Mouse (Mus musculus) stomach, embryonic 14.5 days (tissue): Measurements from ENCODE around the gene 4933427D14Rik. TPM values are rescaled to one million over a fixed set of nuclear protein-coding genes. Genes with fewer than 3 reads are reported as not detected.
A peak's percentile ranks its signal among the peaks of the same experiment; 100 is the strongest.

Source experiments
- ATAC-seq: fragments of 200-750 bp; cut with Nextera tagmentation; 2 replicates; pipeline ENCODE4 v1.8.0; 2017; ENCODE audit warnings: low read depth, moderate TSS enrichment; ENCODE audit not compliant: insufficient number of reproducible peaks, insufficient read depth, low FRiP score
- H3K27ac ChIP-seq: fragments of 300-500 bp; sonication (generic); 2 replicates; pipeline ENCODE4 v1.5.1; 2014; ENCODE audit warnings: mild to moderate bottlenecking, low read length, moderate library complexity, mixed read lengths
- H3K27me3 ChIP-seq: fragments of 300-500 bp; sonication (generic); 2 replicates; pipeline ENCODE4 v1.6.1; 2014; ENCODE audit warnings: low read length, control low read depth, mixed read lengths; ENCODE audit not compliant: control insufficient read depth, insufficient read depth
- H3K36me3 ChIP-seq: fragments of 300-500 bp; sonication (generic); 2 replicates; pipeline ENCODE4 v1.6.1; 2014; ENCODE audit warnings: mild to moderate bottlenecking, control low read depth, low read length, moderate library complexity, mixed read lengths; ENCODE audit not compliant: control insufficient read depth, insufficient read depth
- H3K4me1 ChIP-seq: fragments of 300-500 bp; sonication (generic); 2 replicates; pipeline ENCODE4 v1.6.1; 2014; ENCODE audit warnings: low read length, control low read depth, mixed read lengths; ENCODE audit not compliant: control insufficient read depth, insufficient read depth
- H3K4me2 ChIP-seq: fragments of 300-500 bp; sonication (generic); replicated peaks from 2 replicates; pipeline ENCODE4 v1.6.1; 2014; ENCODE audit warnings: low read depth, low read length, control low read depth
- H3K4me3 ChIP-seq: fragments of 300-500 bp; sonication (generic); 2 replicates; pipeline ENCODE4 v1.5.1; 2014; ENCODE audit warnings: low read depth, low read length, control low read depth
- H3K9ac ChIP-seq: fragments of 300-500 bp; sonication (generic); replicated peaks from 2 replicates; pipeline ENCODE4 v1.6.1; 2014; ENCODE audit warnings: low read depth, mild to moderate bottlenecking, control low read depth, low read length, moderate library complexity, mixed read lengths
- H3K9me3 ChIP-seq: fragments of 300-500 bp; sonication (generic); 2 replicates; pipeline ENCODE4 v1.6.1; 2016; ENCODE audit warnings: low read depth, low read length, control low read depth; ENCODE audit not compliant: control insufficient read depth
- WGBS: fragments of 180-500 bp; shearing (Covaris S2); extraction: QIAGEN DNeasy Blood & Tissue Kit; methylation state at CpG from one replicate; pipeline ENCODE4 v1.1.7; 2014; 5-methylcytosine and 5-hydroxymethylcytosine counted together
- polyA plus RNA-seq: library from polyadenylated mRNA; unstranded; fragments of >200 nt; fragmentation: Nextera tagmentation; extraction: Ambion mirVana; gene quantifications from 2 replicates; pipeline ENCODE4 v1.2.1, GENCODE M21; 2014

4933427D14Rik gene
- polyA plus RNA-seq: 13.5 and 15.9 TPM in 2 replicates

GRCm38 (mm10) chr11:72207204-72207833, at the start of gene 4933427D14Rik, which contains the start of gene Txndc17:
Gene 4933427D14Rik (minus strand): TSS chr11:72207459.
Gene Txndc17 (plus strand): TSS chr11:72207547.
- ATAC-seq: peak; percentile 96
- peak within 1 kb of the TSS; percentile 84 for H3K4me3 ChIP-seq
- WGBS: under 1% methylated on average over 42 of the region's 42 CpGs
- peak within 1 kb of the TSS; percentile 69; the same call in 1 of the 2 replicates for H3K27ac ChIP-seq
- peak within 1 kb of the TSS; percentile 65 for H3K9ac ChIP-seq
- peak within 1 kb of the TSS; percentile 91 for H3K4me2 ChIP-seq
- H3K36me3 ChIP-seq: peaks cover 25% of the 10 kb centered on the region
- H3K9me3 ChIP-seq: no peaks in the 10 kb centered on the region
- H3K27me3 ChIP-seq: no peaks in the 10 kb centered on the region
- H3K4me1 ChIP-seq: peaks cover 10% of the 10 kb centered on the region

- no peak for ATAC-seq
- Histone ChIP-seq H3K4me3 (no peak overlapping the region), H3K9ac (no peak overlapping the region), H3K4me1 (no peaks in the 10 kb centered on the region), H3K9me3 (no peaks in the 10 kb centered on the region), H3K27ac (no peak overlapping the region), H3K4me2 (no peak overlapping the region), H3K27me3 (no peaks in the 10 kb centered on the region), H3K36me3 (no peaks in the 10 kb centered on the region)
- WGBS: 71% methylated on average over 2 of the region's 2 CpGs
Observed at GRCm38 (mm10) chr11:72256441-72256840, 49.2 kb upstream of the 4933427D14Rik start.

DNA sequence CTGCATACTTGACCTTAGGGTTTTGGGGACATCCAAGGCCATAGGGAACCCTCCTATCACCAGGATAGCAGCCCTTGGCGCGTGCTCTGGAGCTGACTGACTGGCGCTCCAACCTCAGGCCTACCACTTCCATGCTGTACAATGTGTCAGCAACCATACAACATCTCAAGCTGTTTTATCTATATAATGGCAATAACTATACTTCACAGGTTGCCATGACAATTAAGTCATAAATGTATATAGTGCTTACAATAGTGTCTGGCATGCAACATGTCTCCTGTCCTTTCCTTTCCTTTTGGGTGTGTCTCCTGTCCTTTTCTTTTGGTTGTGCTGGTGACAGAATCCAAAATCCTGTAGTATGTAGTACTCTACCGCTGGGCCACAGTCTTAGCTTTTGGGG, 48.4 kb upstream of the 4933427D14Rik start:
- H3K4me3 ChIP-seq: no peak overlapping the region
- H3K36me3 ChIP-seq: no peaks in the 10 kb centered on the region
- H3K4me1 ChIP-seq: no peaks in the 10 kb centered on the region
- no peaks in the 10 kb centered on the region for H3K27me3 ChIP-seq
- no peak overlapping the region for H3K27ac ChIP-seq
- H3K9me3 ChIP-seq: no peaks in the 10 kb centered on the region
- H3K4me2 ChIP-seq: no peak overlapping the region
- no peak for ATAC-seq
- 92% methylated on average over 4 of the region's 4 CpGs for WGBS
- H3K9ac ChIP-seq: no peak overlapping the region

- no peaks in the 10 kb centered on the region for H3K36me3 ChIP-seq
- no peak overlapping the region for H3K4me3 ChIP-seq
- H3K27ac ChIP-seq: no peak overlapping the region
- 82% methylated on average over 8 of the region's 8 CpGs for WGBS
- no peaks in the 10 kb centered on the region for H3K27me3 ChIP-seq
- H3K9ac ChIP-seq: no peak overlapping the region
- H3K4me1 ChIP-seq: no peaks in the 10 kb centered on the region
- no peak for ATAC-seq
- H3K9me3 ChIP-seq: no peaks in the 10 kb centered on the region
- H3K4me2 ChIP-seq: no peak overlapping the region
Observed at GRCm38 (mm10) chr11:72245196-72245753, 38.0 kb upstream of the 4933427D14Rik start.

- ATAC-seq: no peak
- WGBS: 72% methylated on average over 4 of the region's 4 CpGs
- H3K4me1 ChIP-seq: no peaks in the 10 kb centered on the region
Observed at GRCm38 (mm10) chr11:72240062-72240860, 33.0 kb upstream of the 4933427D14Rik start.

DNA sequence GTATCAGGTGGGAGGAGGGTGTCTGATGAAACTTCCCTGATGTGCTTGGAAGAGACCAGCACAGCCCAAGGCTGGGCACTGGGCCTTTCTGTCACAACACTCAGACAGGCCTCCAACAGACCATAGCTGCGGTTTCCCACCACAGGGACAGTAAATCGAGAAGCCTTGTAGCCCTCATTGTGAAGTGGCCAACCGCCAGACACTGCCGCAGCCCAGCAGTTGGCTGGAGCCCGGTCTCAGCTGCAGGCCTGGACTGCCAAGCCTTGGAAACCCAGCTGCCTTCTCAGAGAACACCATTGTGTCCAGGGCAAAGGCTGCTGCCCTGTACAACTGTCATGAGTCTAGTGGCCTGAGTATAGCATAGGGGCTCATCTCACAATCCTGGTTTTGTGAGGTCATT, 26.8 kb upstream of the 4933427D14Rik start:
- no peak overlapping the region for H3K27ac ChIP-seq
- no peak overlapping the region for H3K9ac ChIP-seq
- H3K4me2 ChIP-seq: no peak overlapping the region
- no peaks in the 10 kb centered on the region for H3K27me3 ChIP-seq
- H3K9me3 ChIP-seq: no peaks in the 10 kb centered on the region
- 66% methylated on average over 5 of the region's 5 CpGs for WGBS
- H3K36me3 ChIP-seq: no peaks in the 10 kb centered on the region
- no peaks in the 10 kb centered on the region for H3K4me1 ChIP-seq
- no peak overlapping the region for H3K4me3 ChIP-seq
- ATAC-seq: no peak

More at GRCm38 (mm10) chr11:72240062-72240860, 33.0 kb upstream of the 4933427D14Rik start:
- H3K4me3 ChIP-seq: no peak overlapping the region
- no peaks in the 10 kb centered on the region for H3K27me3 ChIP-seq
- H3K9ac ChIP-seq: no peak overlapping the region
- H3K36me3 ChIP-seq: no peaks in the 10 kb centered on the region
- no peak overlapping the region for H3K4me2 ChIP-seq
- H3K9me3 ChIP-seq: no peaks in the 10 kb centered on the region
- no peak overlapping the region for H3K27ac ChIP-seq

GRCm38 (mm10) chr11:72232991-72233390, 25.7 kb upstream of the 4933427D14Rik start:
- Histone ChIP-seq H3K9ac (no peak overlapping the region), H3K27me3 (no peaks in the 10 kb centered on the region), H3K36me3 (no peaks in the 10 kb centered on the region), H3K4me2 (no peak overlapping the region), H3K4me1 (no peaks in the 10 kb centered on the region), H3K27ac (no peak overlapping the region), H3K9me3 (no peaks in the 10 kb centered on the region), H3K4me3 (no peak overlapping the region)
- ATAC-seq: no peak
- 42% methylated on average over 1 of the region's 1 CpGs for WGBS

DNA sequence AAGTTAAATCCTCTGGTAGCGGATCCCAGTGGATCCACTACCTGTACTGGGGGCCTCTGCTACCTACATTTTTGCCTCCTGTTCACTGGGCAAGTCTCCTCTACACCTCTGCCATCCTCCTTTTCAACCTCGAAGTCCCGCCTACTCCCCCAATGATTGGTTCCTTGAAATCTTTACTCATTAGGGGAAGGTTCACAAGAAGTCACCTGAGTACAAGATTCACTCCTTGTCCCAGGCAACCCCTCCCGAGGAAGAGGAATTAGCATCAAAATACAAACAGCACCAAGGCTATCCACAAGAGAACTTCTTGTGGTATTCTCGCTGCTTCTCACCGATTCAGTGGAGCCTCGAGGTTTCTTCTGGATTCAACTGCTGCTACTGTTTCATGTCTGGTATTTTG, 24.8 kb upstream of the 4933427D14Rik start:
- Histone ChIP-seq H3K9me3 (no peaks in the 10 kb centered on the region), H3K36me3 (no peaks in the 10 kb centered on the region), H3K4me3 (no peak overlapping the region), H3K27ac (no peak overlapping the region), H3K4me2 (no peak overlapping the region), H3K27me3 (no peaks in the 10 kb centered on the region), H3K4me1 (no peaks in the 10 kb centered on the region), H3K9ac (no peak overlapping the region)
- WGBS: 80% methylated on average over 7 of the region's 7 CpGs
- no peak for ATAC-seq
